Mouse (Mus musculus): ENCODE data around the gene Dcdc2b.

- TF ChIP-seq EP300 (IDR thresholded peaks at IDR 0.05; ENCODE audit: insufficient read depth, low read depth, low read length) (0 out of 2 replicates have a peak, but pooled peaks have one; percentile 25), CTCF (IDR thresholded peaks at IDR 0.05) (peak; percentile 20; the same call in 1 of the 2 replicates), POLR2A (IDR thresholded peaks at IDR 0.05; ENCODE audit: insufficient read depth, low read depth, low read length) (peak; percentile 79)
Observed at GRCm38 (mm10) chr4:129600233-129601158, 13.6 kb downstream of the Dcdc2b start, which contains the start of the genes Eif3i and Tmem234.

Data from heart, adult 2 months (tissue).